Mouse (Mus musculus) erythroid progenitor cell, adult 5-6 weeks (primary cell): Measurements from ENCODE around the gene Mthfd1. TPM values are rescaled to one million over a fixed set of nuclear protein-coding genes. Genes with fewer than 3 reads are reported as not detected.
A peak's percentile ranks its signal among the peaks of the same experiment; 100 is the strongest.

Source experiments
- ATAC-seq: replicated peaks from 2 replicates; pipeline ENCODE4 v1.8.0; 2016; ENCODE audit warnings: moderate number of reproducible peaks, mild to moderate bottlenecking, moderate TSS enrichment, inconsistent platforms; ENCODE audit not compliant: poor library complexity, low FRiP score, severe bottlenecking
- total RNA-seq, 2 experiments: library from RNA; stranded (forward) in 1 of 2; stranded (reverse) in 1 of 2; fragments of 150-400 nt in 1 of 2; fragments of 186-747, 209-891 nt in 1 of 2; gene quantifications; 2 replicates each; pipeline versions ENCODE4 v1.2.3 to v1.2.4; 2015 to 2017; ENCODE audit warnings: low replicate concordance in 2 of 2

Gene Mthfd1
- total RNA-seq, 2 experiments from 2014 or later = 27.2 to 32.0 TPM

DNA sequence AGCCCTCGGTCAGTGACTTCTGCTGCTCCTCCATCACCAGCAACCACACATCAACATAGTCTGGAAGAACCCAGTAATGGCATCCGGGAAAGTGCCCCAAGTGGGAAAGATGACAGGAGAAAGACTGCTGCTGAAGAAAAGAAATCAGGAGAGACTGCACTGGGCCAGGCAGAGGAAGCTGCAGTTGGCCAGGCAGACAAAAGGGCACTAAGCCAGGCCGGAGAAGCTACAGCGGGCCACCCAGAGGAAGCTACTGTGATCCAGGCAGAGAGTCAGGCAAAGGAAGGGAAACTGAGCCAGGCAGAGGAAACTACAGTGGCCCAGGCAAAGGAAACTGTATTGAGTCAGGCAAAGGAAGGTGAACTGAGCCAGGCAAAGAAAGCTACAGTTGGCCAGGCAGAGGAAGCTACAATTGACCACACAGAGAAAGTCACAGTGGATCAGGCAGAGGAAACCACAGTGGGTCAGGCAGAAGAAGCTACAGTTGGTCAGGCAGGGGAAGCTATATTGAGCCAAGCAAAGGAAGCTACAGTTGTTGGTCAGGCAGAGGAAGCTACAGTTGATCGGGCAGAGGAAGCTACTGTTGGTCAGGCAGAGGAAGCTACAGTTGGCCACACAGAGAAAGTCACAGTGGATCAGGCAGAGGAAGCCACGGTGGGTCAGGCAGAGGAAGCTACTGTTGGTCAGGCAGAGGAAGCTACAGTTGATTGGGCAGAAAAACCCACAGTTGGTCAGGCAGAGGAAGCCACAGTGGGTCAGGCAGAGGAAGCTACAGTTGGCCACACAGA, 73.7 kb downstream of the Mthfd1 start:
- no peak for ATAC-seq

DNA sequence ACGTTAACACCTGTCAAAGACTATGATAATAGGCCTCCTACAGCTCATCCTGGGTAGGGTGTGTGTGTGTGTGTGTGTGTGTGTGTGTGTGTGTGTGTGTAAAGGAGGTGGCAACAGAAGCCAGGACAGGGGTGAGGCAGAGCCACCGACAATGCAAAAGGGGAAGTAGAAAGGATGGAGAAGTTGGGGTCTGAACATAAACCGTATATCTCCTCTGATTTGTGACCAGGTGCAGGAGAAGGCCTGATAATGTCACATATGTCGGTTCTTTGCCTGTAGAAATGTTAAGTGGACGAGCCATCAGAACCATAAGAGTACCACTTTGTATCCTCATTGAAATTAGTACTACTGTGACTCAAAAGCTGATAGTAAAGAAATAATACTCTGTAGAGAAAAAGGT, 78.6 kb downstream of the Mthfd1 start:
- no peak for ATAC-seq

GRCm38 (mm10) chr12:76335641-76336040, 80.5 kb downstream of the Mthfd1 start:
- ATAC-seq = no peak

GRCm38 (mm10) chr12:76336111-76336965, 81.2 kb downstream of the Mthfd1 start:
- ATAC-seq = no peak

DNA sequence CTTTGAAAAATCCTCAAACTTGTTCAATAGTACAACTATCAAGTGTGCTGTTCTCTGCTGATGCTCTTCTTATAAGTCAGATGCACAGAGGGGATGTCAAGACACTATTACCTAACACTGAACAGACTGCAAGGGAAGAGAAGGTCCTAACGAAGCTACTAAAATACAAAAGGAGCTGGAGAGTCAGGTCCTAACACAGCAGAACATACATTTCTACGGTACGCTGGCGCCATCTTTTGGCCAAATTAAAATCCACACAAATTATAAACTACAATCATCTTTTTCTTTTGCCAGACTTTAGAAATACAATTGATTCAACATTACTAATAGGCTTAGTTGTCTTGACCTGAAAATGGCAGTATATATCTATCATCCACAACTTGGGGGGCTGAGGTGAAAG, 86.0 kb downstream of the Mthfd1 start:
- ATAC-seq = 0 out of 2 replicates have a peak, but pooled peaks have one; percentile 42

DNA sequence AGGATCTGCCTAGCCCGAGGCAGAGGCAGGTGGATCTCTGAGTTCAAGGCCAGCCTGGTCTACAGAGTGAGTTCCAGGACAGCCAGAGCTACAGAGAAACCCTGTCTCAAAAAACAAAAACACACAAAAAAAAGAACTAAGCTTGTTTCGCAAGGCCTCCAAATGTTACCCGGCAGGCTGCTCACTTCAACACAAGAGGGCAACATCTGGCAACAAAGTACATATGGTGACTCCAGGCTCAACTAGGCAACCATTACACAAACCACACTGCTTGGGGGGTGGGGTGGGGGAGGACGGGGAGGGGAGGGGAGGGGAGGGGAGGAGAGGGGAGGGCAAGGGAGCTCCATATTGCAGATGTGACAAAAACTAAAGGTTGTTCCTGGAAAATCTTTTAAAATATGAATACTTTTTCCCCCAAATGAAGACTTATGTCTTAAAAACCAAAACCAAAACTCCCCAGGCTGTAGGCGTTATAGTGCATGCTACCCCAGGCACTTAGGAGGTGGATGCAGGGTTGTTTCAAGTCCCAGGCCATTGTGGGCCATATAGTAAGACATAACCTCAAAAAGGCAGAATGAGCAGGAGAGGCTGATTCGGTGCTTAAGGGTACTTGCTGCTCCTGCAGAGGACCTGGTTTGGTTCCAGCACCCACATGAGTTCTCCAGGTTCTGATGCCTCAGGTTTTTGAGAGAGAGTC, 90.8 kb downstream of the Mthfd1 start:
- ATAC-seq = no peak

DNA sequence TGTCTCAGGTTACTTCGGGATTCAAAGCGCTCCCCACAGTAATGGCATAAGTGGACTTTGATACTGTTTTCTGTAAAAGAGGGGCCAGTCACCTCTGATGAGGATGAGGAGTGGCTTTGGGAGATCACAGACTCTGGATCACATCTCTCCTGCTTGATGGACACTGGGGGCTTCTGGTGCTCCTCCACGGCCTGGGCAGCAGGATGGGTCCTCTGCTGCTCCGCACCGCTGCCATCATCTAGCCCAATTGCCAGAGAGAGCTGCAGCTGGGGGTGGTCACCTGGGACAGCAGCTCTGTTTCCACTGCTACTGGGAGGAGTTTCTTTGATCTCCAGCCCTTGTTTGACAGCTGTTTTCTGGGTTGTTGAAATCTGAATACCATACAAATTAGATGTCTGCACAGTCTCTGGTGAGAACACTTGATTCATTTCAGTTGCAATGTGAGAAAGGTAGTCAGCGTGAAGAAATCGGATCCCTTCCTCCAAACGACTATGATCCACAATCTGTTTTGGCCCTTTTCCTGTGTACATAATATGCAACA, 94.7 kb downstream of the Mthfd1 start:
- ATAC-seq = no peak

DNA sequence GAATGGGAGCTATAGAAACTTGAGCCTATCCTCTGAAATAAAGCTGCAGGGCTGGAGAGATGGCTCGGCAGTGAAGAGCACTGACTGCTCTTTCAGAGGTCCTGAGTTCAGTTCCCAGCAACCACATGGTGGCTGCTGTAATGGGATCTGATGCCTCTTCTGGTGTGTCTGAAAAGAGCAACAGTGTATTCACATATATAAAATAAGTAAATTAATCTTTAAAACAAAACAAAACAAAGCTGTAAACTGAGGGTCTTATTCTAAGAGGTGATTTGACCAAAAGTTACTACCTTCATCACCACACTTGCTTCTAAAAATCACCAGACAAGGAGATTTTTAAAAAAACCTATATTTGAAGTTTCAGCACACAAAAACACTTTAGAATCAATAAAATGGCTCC, 105.8 kb downstream of the Mthfd1 start:
- no peak for ATAC-seq

DNA sequence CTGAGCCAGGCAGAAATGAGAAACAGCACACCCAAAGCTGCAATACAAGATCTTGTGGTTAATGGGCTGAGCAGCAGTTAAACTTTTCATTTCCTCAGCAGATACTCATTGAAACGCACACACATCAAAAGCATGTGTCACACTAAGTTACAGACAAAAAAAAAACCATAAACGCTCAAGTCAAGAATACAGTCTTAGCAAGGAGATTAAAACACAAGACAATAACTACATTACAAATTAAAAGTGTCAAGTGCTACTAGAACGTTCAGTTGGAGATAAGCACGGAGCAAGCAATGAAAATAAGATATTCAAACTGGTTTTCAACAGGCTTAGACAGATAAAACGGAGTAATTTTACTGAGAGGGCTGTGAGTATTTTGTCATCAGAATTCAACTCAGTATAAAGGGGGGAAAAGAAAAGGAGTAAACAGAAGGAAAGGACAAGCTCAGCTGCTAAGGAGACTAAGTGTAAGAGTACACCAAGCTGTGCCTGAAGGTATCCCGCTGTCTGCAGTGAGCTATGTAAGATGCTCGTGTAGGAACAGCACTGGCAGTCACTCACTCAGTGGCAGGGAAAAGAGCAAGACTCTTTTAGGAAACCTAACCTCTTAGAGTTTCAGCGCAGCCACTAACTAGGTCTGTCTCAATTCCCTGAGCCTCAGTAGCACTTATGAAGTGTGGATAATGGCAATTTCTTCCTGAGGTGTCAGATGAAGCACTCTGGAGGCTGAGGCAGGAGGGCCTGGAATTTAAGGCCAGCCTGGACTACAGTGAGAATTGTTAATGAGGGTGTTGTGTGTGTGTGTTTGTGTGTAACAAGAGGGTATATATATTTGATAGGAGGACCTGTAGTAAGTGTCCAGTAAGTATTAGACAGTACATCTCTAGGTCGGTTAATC, 106.6 kb downstream of the Mthfd1 start:
- peak; percentile 80 for ATAC-seq

GRCm38 (mm10) chr12:76362303-76362676, 107.2 kb downstream of the Mthfd1 start:
- ATAC-seq = peak; percentile 40; the same call in 1 of the 2 replicates

DNA sequence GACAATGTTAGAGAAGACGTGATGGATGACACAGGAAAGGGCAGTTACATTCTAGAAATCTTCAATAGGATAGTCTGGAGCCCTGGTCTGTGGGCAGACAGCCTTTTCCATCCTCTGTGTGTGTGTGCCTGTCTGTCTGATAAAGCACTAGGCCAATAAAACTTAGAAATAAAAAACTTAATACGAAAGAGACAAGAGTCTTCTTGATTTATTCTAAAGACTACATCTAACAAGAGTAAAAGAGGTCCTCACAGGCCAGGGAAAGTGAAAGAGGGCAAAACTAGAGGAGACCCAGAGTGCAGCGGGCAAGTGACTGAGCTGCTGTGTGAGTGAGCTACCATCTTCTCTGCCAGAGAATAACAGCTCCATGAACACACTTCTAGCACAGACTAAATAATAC, 111.2 kb downstream of the Mthfd1 start:
- ATAC-seq = no peak

DNA sequence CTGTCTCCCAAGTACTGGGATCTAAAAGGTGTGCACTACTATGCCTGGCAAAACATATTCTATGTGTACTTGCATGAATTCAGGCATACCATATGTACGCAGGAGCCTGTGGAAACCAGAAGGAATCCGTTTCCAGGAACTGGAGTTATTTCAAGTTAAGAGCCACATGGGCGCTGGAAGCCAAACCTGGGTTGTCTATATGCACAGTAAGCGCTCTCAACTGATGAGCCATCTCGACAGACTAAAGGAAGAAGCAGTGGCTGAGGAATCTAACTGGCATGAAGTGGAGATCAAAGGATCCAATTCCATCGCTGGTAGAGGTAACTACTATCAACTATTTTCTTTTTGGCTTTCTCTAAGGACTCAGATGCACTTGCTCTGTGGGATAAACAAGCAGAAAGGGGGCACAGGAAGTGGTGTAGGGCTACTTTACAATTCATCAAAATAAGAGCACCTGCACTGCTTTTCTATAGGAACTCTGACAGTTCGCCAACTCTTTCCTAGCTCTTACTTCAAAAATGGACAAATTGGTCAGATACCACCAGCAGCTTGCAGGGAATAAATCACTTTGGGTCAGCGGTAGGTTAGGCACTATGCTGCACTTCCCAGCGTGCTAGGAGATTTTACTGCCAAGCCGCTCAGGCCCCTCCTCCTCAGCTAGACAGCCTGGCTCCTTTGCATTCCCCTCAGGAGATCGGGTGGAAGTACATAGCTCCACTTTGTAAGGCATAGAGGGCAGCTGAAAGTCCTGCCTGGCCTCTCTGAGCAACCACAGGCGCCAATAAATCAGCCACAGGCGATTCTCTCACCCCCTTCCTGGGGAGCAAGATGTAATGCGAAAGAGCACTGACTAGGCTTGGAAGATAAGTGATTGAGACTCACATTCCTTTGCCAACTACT, 112.2 kb downstream of the Mthfd1 start:
- no peak for ATAC-seq

DNA sequence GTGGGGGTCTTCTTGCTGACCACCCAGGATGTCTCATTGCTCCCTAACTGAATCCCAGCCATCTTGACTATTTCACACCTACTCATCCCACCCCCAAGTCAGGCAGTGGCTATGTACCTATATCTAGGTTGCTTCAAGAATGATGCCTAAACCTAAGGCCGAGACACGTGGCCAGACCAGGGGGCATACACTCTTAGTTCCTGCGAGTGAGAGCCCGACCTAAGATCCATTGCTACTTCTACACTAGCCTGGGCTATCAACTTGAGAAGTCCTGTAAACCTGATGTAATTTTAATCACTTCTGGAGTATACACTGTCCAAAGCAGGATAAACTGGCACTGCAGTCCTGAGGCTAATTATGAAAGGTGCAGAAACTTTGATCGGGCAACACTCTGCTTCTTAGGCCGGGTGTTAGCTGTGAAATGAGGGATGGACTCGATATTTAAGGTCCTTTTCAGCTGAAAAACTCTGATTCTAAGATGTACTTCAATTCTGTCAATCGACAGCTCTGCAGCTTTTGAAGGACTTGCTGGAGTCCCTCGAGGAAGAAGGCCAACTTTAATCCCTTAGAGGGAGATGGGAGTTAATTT, 113.2 kb downstream of the Mthfd1 start:
- no peak for ATAC-seq

GRCm38 (mm10) chr12:76368790-76369205, 113.7 kb downstream of the Mthfd1 start:
- peak; percentile 27; the same call in 1 of the 2 replicates for ATAC-seq
